Comparison of ENCODE assay signal across 10 mouse cellular contexts in genomic region chr9:120866251-120866650, GRCm38 (mm10).
DNase-seq lines count a peak whose midpoint lies in the region; ATAC-seq lines count a peak whose summit lies in the region.
"Had no signal": no experiment of that assay in that cellular context is flagged by ENCODE, and none has a peak within 500 bp of the region (broad histone marks: within the 10 kb centered on the region; RNA-seq: fewer than 3 reads in every experiment).

No protein-coding gene starts in this region.

- no peak overlapping the region for H3K9ac ChIP-seq in embryonic facial prominence, embryonic 14.5 days (ENCODE audit: low read depth, low read length)
- H3K9ac ChIP-seq: liver, embryonic 13.5 days had no signal

- no peaks in the 10 kb centered on the region for H3K27me3 ChIP-seq in embryonic facial prominence, embryonic 14.5 days (replicated peaks; ENCODE audit: control insufficient read depth, insufficient read depth, low read length)
- H3K27me3 ChIP-seq: liver, embryonic 13.5 days; Patski had no signal

- ATAC-seq in embryonic facial prominence, embryonic 14.5 days (ENCODE audit: low read depth) = no peak
- ATAC-seq in megakaryocyte progenitor cell, adult 5-6 weeks (replicated peaks; ENCODE audit: poor library complexity) = peak; percentile 4; the same call in 1 of the 2 replicates
- no peak for ATAC-seq in monocyte, adult 5-6 weeks (replicated peaks; ENCODE audit: insufficient number of reproducible peaks, low FRiP score, low TSS enrichment, poor library complexity, severe bottlenecking)

- intact Hi-C loops in left cerebral cortex, postnatal 36 days (cut with DNase I) = no loop called here

- H3K4me2 ChIP-seq in embryonic facial prominence, embryonic 14.5 days (ENCODE audit: low read depth, low read length) = no peak overlapping the region
- H3K4me2 ChIP-seq: liver, embryonic 13.5 days had no signal

- no peak overlapping the region for H3K4me3 ChIP-seq in embryonic facial prominence, embryonic 14.5 days (ENCODE audit: low read depth, low read length)
- H3K4me3 ChIP-seq: liver, embryonic 13.5 days had no signal

- 34% methylated on average over 5 of the region's 5 CpGs for WGBS in embryonic facial prominence, embryonic 14.5 days

- H3K36me3 ChIP-seq in embryonic facial prominence, embryonic 14.5 days (ENCODE audit: control insufficient read depth, insufficient read depth, low read length) = no peaks in the 10 kb centered on the region
- H3K36me3 ChIP-seq: liver, embryonic 13.5 days had no signal

- H3K4me1 ChIP-seq in embryonic facial prominence, embryonic 14.5 days (ENCODE audit: control insufficient read depth, insufficient read depth, low read length) = peaks cover 57% of the 10 kb centered on the region
- H3K4me1 ChIP-seq: liver, embryonic 13.5 days had no signal

- peak overlapping the region; percentile 76 for H3K27ac ChIP-seq in embryonic facial prominence, embryonic 14.5 days (replicated peaks; ENCODE audit: low read depth, low read length)
- H3K27ac ChIP-seq: liver, embryonic 13.5 days had no signal

- no peaks in the 10 kb centered on the region for H3K9me3 ChIP-seq in embryonic facial prominence, embryonic 14.5 days (ENCODE audit: control insufficient read depth, low read length)
- H3K9me3 ChIP-seq: liver, embryonic 13.5 days had no signal

- DNase-seq in layer of hippocampus, adult 9-11 months = peak; percentile 38
- DNase-seq in layer of hippocampus, postnatal 36 days = no peak
- DNase-seq in cerebellum, adult 18-20 months = peak; percentile 56 to 66
- peak; percentile 11 for DNase-seq in embryonic facial prominence, embryonic 14.5 days (ENCODE audit: low spot score)
- DNase-seq in left cerebral cortex, postnatal 36 days (ENCODE audit: low spot score in 2 of 2) = no peak
- no peak for DNase-seq in Muller cell, postnatal 12 days (ENCODE audit: inconsistent ontology term)
- DNase-seq: liver, embryonic 13.5 days had no signal

Comparison
In these comparisons a context has a peak if more than half of its experiments do, and no peak if none do; other contexts are left out.
1. DNase-seq: peak in layer of hippocampus, adult 9-11 months (single experiment), cerebellum, adult 18-20 months (2 of 2) and embryonic facial prominence, embryonic 14.5 days (single experiment); none in layer of hippocampus, postnatal 36 days (0 of 2), left cerebral cortex, postnatal 36 days (0 of 2) and Muller cell, postnatal 12 days (single experiment).